Mouse (Mus musculus) erythroblast, embryonic 14.5 days (primary cell): Measurements from ENCODE around the gene Lep. TPM values are rescaled to one million over a fixed set of nuclear protein-coding genes. Genes with fewer than 3 reads are reported as not detected.

Experiments used
- H3K27me3 ChIP-seq: 2 replicates; pipeline ENCODE4 v1.6.1; 2012; ENCODE audit warnings: inconsistent platforms; ENCODE audit not compliant: control insufficient read depth
- H3K36me3 ChIP-seq: 2 replicates; pipeline ENCODE4 v1.6.1; 2012; ENCODE audit warnings: mild to moderate bottlenecking, inconsistent platforms; ENCODE audit not compliant: control insufficient read depth
- H3K4me1 ChIP-seq: 2 replicates; pipeline ENCODE4 v1.6.1; 2012; ENCODE audit warnings: inconsistent platforms; ENCODE audit not compliant: control insufficient read depth
- H3K4me3 ChIP-seq: replicated peaks from 2 replicates; pipeline ENCODE3; 2012; ENCODE audit warnings: moderate library complexity, mild to moderate bottlenecking, inconsistent platforms
- H3K9me3 ChIP-seq: 2 replicates; pipeline ENCODE4 v1.6.1; 2012; ENCODE audit warnings: low read length, inconsistent platforms, mixed read lengths; ENCODE audit not compliant: control insufficient read depth
- GATA1 ChIP-seq: IDR thresholded peaks from 2 replicates; pipeline ENCODE4 v1.6.1; 2012; ENCODE audit warnings: low read length, inconsistent platforms, mixed read lengths
- TAL1 ChIP-seq: IDR thresholded peaks from 3 replicates; pipeline ENCODE4 v1.6.1; 2012; ENCODE audit warnings: low read length, inconsistent platforms, mixed read lengths
- polyA plus RNA-seq: library from polyadenylated mRNA; stranded (reverse); fragments of >175 nt; gene quantifications from 2 replicates; pipeline ENCODE4 v1.2.3, GENCODE M21; 2012

Gene Lep
- polyA plus RNA-seq, 1 experiment: not detected

GRCm38 (mm10) chr6:29023206-29023967 is 36.6 kb upstream of the Lep start:
- no peaks in the 10 kb centered on the region for H3K9me3 ChIP-seq
- H3K27me3 ChIP-seq: peaks cover 12% of the 10 kb centered on the region
- TF ChIP-seq TAL1 (no peak), GATA1 (no peak)
- no peak overlapping the region for H3K4me3 ChIP-seq
- H3K4me1 ChIP-seq: peaks cover 2% of the 10 kb centered on the region
- no peaks in the 10 kb centered on the region for H3K36me3 ChIP-seq

DNA sequence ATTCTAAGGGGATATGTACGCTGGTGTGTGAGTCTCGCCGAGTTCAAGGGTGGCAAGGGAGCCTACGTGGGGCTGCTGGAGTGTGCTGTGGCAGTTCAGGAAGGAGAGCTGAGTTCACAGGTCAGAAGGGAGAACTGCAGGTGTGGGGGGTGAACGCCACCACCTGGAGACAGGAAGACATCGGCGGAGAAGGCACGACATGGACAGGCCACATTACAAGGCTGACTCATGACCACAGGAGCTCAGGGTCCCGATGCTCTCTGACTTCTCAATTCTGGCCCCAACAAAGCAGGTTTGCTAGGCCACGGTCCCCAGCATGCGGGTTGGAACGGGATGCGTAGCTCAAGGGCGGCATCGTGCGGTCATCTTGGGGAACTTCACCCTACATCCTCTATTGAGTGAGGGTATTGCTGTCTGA is 36.0 kb upstream of the Lep start:
- Histone ChIP-seq H3K4me3 (no peak overlapping the region), H3K9me3 (no peaks in the 10 kb centered on the region), H3K36me3 (no peaks in the 10 kb centered on the region), H3K27me3 (peaks cover 12% of the 10 kb centered on the region), H3K4me1 (peaks cover 2% of the 10 kb centered on the region)
- TF ChIP-seq TAL1 (no peak), GATA1 (no peak)

- peaks cover 12% of the 10 kb centered on the region for H3K27me3 ChIP-seq
- no peak overlapping the region for H3K4me3 ChIP-seq
- TF ChIP-seq GATA1: no peak
Measured at GRCm38 (mm10) chr6:29025796-29026482, 34.1 kb upstream of the Lep start.

GRCm38 (mm10) chr6:29026766-29027165 is 33.3 kb upstream of the Lep start:
- Histone ChIP-seq H3K4me1 (peaks cover 2% of the 10 kb centered on the region), H3K27me3 (peaks cover 12% of the 10 kb centered on the region), H3K36me3 (no peaks in the 10 kb centered on the region), H3K4me3 (no peak overlapping the region), H3K9me3 (peaks cover 4% of the 10 kb centered on the region)
- no peak for TF ChIP-seq TAL1

More at GRCm38 (mm10) chr6:29025796-29026482, 34.1 kb upstream of the Lep start:
- Histone ChIP-seq H3K36me3 (no peaks in the 10 kb centered on the region), H3K4me1 (peaks cover 2% of the 10 kb centered on the region), H3K9me3 (peaks cover 4% of the 10 kb centered on the region)

GRCm38 (mm10) chr6:29028129-29028528 is 31.9 kb upstream of the Lep start:
- Histone ChIP-seq H3K4me1 (peaks cover 2% of the 10 kb centered on the region), H3K36me3 (no peaks in the 10 kb centered on the region), H3K4me3 (no peak overlapping the region), H3K9me3 (peaks cover 4% of the 10 kb centered on the region), H3K27me3 (peaks cover 9% of the 10 kb centered on the region)
- TF ChIP-seq TAL1: no peak
- TF ChIP-seq GATA1: no peak

- TF ChIP-seq GATA1: no peak
- no peak for TF ChIP-seq TAL1
- peaks cover 4% of the 10 kb centered on the region; the same call in 1 of the 2 replicates for H3K27me3 ChIP-seq
- H3K36me3 ChIP-seq: no peaks in the 10 kb centered on the region
- H3K9me3 ChIP-seq: peaks cover 4% of the 10 kb centered on the region
- H3K4me3 ChIP-seq: no peak overlapping the region
- no peaks in the 10 kb centered on the region for H3K4me1 ChIP-seq
Measured at GRCm38 (mm10) chr6:29029521-29029920, 30.5 kb upstream of the Lep start.

- Histone ChIP-seq H3K4me3 (no peak overlapping the region), H3K36me3 (no peaks in the 10 kb centered on the region), H3K9me3 (peaks cover 4% of the 10 kb centered on the region), H3K4me1 (no peaks in the 10 kb centered on the region), H3K27me3 (peaks cover 2% of the 10 kb centered on the region; the same call in 1 of the 2 replicates)
- TF ChIP-seq TAL1 (no peak), GATA1 (no peak)
Measured at GRCm38 (mm10) chr6:29031216-29031615, 28.8 kb upstream of the Lep start.

- peaks cover 4% of the 10 kb centered on the region for H3K9me3 ChIP-seq
Measured at GRCm38 (mm10) chr6:29031704-29032310, 28.2 kb upstream of the Lep start.

GRCm38 (mm10) chr6:29032411-29032810 is 27.6 kb upstream of the Lep start:
- H3K9me3 ChIP-seq: peaks cover 4% of the 10 kb centered on the region
- peaks cover 2% of the 10 kb centered on the region; the same call in 1 of the 2 replicates for H3K27me3 ChIP-seq
- TF ChIP-seq TAL1: no peak
- no peak for TF ChIP-seq GATA1
- no peak overlapping the region for H3K4me3 ChIP-seq
- no peaks in the 10 kb centered on the region for H3K36me3 ChIP-seq
- no peaks in the 10 kb centered on the region for H3K4me1 ChIP-seq

More at GRCm38 (mm10) chr6:29031704-29032310, 28.2 kb upstream of the Lep start:
- Histone ChIP-seq H3K4me1 (no peaks in the 10 kb centered on the region), H3K27me3 (peaks cover 2% of the 10 kb centered on the region; the same call in 1 of the 2 replicates), H3K4me3 (no peak overlapping the region), H3K36me3 (no peaks in the 10 kb centered on the region)
- TF ChIP-seq GATA1 (no peak), TAL1 (no peak)
